Mouse (Mus musculus) adrenal gland, postnatal 10 days (tissue): Measurements from ENCODE around the gene Parpbp. TPM values are rescaled to one million over a fixed set of nuclear protein-coding genes. Genes with fewer than 3 reads are reported as not detected.

Experiments
- DNase-seq: peaks from one replicate; pipeline ENCODE4 v3.0.0; 2021; ENCODE audit warnings: mixed read lengths
- long read RNA-seq, 2 experiments: library from polyadenylated mRNA; stranded (forward); transcript quantifications; one replicate each; pipeline ENCODE4 v2.0.0; 2021
- total RNA-seq, 2 experiments: library from RNA; stranded (reverse); gene quantifications; 2 replicates each; pipeline ENCODE4 v1.2.3; 2021

The Parpbp gene
- 1 to 10 TPM; 2.9 to 4.4 TPM for total RNA-seq
- long read RNA-seq, experiment 1, partial matches to known transcripts, result 0 of 3 reads
- long read RNA-seq, experiment 1, other reads (novel, unspliced or antisense), result 3 of 3 reads
- long read RNA-seq, experiment 2, partial matches to known transcripts, result 0 of 2 reads
- long read RNA-seq, experiment 2, other reads (novel, unspliced or antisense), result 2 of 2 reads

DNA sequence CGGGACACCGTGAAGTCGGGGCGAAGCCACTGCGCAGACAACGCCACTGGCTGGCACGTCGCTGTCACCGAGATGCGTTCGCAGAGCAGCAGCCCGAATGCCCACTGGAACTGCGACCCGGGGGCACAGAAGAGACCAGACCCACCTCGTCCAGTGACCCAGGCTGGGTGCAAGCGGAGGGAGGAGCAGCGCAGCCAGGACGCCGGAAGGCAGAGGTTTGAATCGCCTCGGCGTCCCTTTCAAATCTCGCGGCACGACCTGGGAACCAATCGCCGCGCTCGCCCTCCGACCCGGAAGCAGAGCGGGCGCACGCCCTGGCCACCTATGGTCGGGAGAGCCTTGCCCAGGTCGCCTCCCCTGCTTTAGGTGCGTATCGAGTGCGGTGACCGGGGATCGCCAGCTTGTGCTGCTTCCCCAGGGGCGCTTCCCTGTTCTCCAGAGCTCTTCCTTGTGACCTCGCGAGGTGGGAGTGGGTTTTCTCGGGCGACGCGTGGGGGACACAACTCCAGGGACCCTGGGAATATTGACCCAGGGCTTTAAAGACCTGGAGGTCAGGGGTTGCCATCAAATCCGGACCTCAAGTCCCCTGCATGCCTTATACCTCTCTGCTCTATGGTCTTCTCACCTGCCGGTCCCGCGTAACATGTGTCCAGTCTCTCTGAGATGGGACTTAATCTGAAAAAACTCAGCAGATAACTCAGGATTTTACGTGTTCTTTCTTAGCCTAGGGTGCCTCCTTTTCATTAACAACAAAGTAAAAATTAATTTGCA is at the start of gene Parpbp, which contains the start of gene Nup37:
TSS of gene Parpbp (minus strand) at position 235 of the 771 bp plus-strand sequence.
TSS of gene Nup37 (plus strand) at position 286 of the 771 bp plus-strand sequence.
- peak; percentile 94 for DNase-seq

- no peak for DNase-seq
Measured at GRCm38 (mm10) chr10:88167438-88168077, 20.8 kb upstream of the Parpbp start.

- DNase-seq, result no peak
Measured at GRCm38 (mm10) chr10:88166158-88166557, 19.4 kb upstream of the Parpbp start.

GRCm38 (mm10) chr10:88162676-88163075 is 15.9 kb upstream of the Parpbp start:
- no peak for DNase-seq

GRCm38 (mm10) chr10:88162096-88162495 is 15.4 kb upstream of the Parpbp start:
- DNase-seq, result no peak

GRCm38 (mm10) chr10:88151658-88152057 is 4.9 kb upstream of the Parpbp start:
- no peak for DNase-seq

DNA sequence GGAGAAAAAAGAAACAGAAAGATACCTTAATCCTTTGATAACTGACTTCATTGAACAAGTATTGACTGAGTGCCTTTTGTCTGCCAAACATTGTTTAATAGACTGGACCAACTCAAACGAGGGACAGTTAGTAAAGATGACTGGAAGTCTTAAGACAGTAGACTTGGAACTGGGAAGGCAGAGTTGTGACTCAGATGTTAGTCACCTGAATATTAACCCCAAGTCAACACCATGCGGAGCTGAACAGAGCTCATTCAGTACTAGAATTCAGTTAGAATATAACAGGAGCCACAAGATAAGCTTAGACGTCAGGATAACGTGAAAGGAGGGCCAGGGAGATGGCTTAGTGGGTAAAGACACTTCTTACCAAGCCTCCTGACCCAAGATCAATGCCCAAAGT is 3.6 kb upstream of the Parpbp start:
- DNase-seq, result no peak

DNA sequence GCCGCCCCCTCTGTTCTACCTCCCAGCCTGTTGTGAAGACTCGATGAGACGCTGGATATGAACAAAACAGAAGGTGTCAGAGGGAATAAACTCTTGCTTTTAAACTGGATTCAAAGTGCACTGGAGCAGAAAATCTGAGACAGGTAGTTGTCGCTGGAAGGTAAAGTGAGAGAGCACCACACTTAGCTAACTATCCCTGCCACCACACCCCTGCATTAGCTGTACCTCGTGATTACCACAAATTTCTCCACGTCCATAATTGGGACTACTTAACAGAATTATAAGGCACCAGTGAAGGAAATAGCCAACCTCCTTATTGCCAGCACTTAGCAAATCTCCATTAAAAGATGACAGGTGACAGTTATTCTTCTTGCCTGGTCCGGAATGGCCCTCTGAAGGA is 554 bp downstream of the Parpbp start:
- DNase-seq, result no peak

GRCm38 (mm10) chr10:88135630-88136029 is 11.1 kb downstream of the Parpbp start:
- DNase-seq, result no peak

GRCm38 (mm10) chr10:88119721-88120120 is 27.0 kb downstream of the Parpbp start:
- DNase-seq, result no peak

DNA sequence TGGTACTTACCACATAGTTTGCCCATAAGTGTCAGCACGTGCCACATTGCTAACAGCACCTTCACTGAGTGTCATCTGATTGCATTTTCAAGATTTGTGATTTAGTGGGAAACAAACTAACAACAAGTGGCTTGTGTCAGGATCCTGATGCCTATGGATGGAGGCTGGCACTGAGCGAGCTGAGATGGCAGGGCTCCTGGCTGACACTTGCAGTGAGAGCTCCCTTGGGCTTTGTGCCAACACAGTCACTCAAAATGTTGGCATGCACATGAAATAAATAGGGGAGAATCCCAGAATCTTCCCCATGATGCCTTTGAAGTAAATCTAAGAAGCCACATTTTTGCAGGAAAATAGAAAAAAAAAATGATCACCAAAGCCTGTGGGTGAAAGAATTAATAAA is 33.5 kb downstream of the Parpbp start:
- peak; percentile 38 for DNase-seq

DNA sequence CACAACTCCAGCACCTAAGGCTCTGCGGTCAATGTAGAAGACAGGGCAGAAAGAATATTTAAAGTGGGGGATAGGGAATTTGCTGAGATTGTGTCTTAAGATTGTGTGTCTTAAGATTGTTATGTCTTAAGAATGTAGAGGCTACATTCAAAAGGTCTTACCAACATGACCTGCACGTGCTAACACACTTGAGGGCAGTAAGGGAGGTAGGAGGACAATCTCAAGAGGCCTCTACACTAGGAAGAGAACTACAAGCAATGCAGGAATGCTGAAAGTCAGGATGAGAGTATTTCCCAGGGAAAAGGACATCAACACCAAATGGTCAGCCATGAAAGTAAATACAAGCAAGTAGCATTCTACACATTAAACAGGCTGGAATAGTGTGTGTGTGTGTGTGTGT is 40.6 kb downstream of the Parpbp start:
- no peak for DNase-seq

GRCm38 (mm10) chr10:88090772-88091171 is 56.0 kb downstream of the Parpbp start, which contains the start of gene Pmch:
TSS of gene Pmch (plus strand) at chr10:88091072.
- no peak for DNase-seq

GRCm38 (mm10) chr10:88067377-88067776 is 79.4 kb downstream of the Parpbp start:
- DNase-seq, result no peak

DNA sequence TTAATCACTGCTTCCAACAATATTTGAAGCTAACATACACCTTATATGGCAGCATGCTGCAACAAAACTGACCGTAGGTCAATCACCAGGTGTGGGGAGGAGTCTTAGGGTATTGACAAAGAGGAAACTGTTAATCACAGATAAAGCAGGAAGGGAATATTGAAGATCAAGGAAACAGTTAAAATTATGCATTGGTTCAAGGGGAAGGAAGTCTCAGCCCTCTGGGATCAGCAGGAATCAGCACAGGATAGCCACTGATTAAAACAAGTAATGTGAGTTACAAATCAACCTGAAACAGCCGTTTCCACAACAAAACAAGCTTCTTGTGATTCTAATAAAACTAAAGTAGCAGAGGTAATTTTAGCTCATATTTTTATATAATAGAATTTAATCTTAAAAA is 81.9 kb downstream of the Parpbp start:
- no peak for DNase-seq

DNA sequence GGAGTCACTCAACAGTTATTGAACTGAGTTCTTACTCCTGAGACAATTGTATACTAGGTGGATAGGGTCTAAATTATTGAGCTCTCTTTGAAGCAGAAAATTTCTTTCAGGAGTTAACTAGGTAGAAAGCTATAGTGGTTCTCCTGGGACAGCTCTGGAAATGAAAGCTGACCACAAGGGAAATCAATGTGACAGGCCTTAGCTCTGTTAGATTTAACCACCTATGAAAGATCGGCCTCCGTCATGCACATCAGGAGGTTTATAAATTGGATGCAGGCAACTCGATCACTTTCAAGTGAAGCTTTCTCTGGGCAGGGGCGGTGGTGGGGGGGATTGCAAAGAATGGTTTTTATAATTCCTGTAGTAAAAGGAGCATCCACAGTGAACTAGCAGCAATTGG is 83.3 kb downstream of the Parpbp start:
- DNase-seq, result no peak

DNA sequence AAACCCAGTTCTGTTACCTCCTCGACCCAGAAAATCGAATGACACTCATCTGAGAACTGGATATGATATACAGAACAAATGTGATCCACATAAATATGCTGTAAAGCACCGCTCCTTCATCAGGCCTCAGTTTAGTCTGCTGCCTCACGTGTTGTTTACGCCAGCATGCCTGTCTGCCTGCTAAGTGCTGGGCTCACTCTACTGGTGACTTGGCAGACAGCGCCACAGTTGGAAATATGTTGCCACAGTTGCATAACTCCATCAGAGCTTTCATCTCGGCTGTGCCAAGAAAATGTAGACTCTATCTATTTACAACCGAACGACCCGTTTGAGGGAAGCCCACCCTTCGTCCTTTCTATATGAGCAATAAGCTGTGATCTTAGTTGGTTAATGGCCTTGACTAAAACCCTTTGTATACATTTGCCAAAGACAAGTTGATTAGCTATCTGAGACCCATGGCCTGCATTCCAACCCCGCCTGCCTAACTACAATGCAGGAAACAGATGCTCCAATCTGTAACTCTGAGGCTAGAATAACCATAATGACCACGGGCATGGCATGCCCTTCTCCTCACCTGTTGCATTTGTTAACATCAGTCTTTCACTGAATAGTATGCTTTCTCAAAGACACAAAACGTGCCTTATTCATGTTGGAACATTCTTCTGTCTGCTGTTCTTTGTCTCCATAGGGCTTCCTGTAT is 89.6 kb downstream of the Parpbp start:
- peak; percentile 44 for DNase-seq

DNA sequence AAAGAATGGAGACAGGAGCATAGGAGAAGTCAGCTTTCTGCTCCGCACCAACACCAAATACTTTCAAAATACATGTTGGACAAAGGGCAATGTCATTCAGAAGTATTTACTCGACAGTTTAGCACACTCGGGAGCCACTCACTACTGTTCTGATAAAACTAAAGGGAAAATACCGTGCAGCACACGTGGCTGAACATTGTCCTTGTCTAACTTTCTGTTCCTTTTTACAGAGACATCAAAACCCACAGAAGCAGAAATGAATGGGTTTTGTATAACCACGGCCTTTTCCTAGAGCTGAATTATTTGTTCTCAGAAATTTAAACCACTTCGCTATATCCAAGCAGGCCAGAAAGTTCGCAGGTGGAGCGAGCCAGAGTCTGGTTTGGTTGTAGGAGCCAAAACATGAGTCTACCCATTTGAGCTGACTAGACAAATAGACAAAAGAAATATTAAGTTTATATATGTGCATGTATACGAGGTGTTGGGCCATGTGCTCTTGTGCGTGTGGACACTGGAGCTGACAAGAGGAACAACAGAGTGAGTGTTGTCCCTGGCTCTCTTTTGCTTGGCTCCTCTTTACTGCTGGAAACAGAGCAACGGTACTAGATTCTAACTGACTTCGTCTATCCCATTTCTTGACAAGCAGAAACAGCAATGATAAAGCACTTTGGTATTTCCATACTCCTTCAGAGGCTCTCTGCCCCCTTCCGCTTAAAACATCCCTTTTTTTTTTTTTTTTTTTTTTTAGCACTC is 92.3 kb downstream of the Parpbp start:
- no peak for DNase-seq

DNA sequence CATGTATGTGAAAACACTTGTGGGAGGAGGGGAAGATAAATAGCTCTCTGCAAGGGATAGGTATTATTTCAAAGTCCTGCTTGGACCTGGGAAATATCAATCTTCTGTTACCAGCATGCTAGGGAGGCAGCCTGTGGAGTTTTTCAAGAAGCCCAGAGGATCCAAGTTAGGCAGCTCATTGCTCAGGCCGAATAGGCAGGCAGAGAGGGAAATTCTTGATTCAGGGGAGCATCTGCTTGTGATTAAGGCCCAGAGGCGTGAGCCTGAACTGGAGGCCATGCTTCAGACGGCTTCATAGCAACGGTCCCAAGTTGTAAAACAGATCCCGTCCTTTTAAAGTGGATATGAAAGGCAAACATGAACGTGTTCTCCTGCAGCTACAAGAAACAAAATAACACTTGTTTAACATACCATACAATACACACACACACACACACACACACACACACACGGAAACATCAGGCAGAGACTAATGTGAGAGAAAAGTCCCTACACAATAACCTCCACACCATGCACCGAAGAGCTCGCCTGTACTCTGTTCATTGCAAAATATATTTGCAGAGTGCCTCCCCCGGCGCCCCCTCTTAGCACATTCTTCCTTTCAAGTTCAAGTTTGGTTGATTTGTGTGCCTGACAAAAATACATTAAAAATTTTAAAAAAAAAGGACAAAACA is 100.5 kb downstream of the Parpbp start:
- DNase-seq, result no peak

GRCm38 (mm10) chr10:88044297-88044696 is 102.4 kb downstream of the Parpbp start:
- DNase-seq, result no peak
